Mouse (Mus musculus) kidney, embryonic 16.5 days (tissue): ENCODE measurements at regions not wholly inside any gene's neighbourhood (a gene's known extent, or its start where the extent isn't known, plus 50 kb on each side); places are given as distances from the start of the nearest gene placed in this dataset.

Source experiments
- ATAC-seq: fragments of 200-750 bp; cut with Nextera tagmentation; 2 replicates; pipeline ENCODE4 v1.8.0; 2017; ENCODE audit warnings: moderate TSS enrichment; ENCODE audit not compliant: low FRiP score, low TSS enrichment
- H3K27ac ChIP-seq: fragments of 300-500 bp; sonication (generic); 2 replicates; pipeline ENCODE4 v1.5.1; 2014; ENCODE audit warnings: low read length
- H3K27me3 ChIP-seq: fragments of 300-500 bp; sonication (generic); 2 replicates; pipeline ENCODE4 v1.6.1; 2014; ENCODE audit warnings: low read length, control low read depth, mixed read lengths; ENCODE audit not compliant: insufficient read depth
- H3K36me3 ChIP-seq: fragments of 300-500 bp; sonication (generic); 2 replicates; pipeline ENCODE4 v1.6.1; 2014; ENCODE audit warnings: low read length, control low read depth, mixed read lengths; ENCODE audit not compliant: insufficient read depth
- H3K4me1 ChIP-seq: fragments of 300-500 bp; sonication (generic); 2 replicates; pipeline ENCODE4 v1.6.1; 2014; ENCODE audit warnings: low read length, control low read depth, mixed read lengths; ENCODE audit not compliant: insufficient read depth
- H3K4me2 ChIP-seq: fragments of 300-500 bp; sonication (generic); replicated peaks from 2 replicates; pipeline ENCODE4 v1.6.1; 2014; ENCODE audit warnings: low read depth, low read length
- H3K4me3 ChIP-seq: fragments of 300-500 bp; sonication (generic); 2 replicates; pipeline ENCODE4 v1.5.1; 2014; ENCODE audit warnings: mild to moderate bottlenecking, low read length
- H3K9ac ChIP-seq: fragments of 300-500 bp; sonication (generic); replicated peaks from 2 replicates; pipeline ENCODE4 v1.6.1; 2014; ENCODE audit warnings: low read length
- H3K9me3 ChIP-seq: fragments of 300-500 bp; sonication (generic); 2 replicates; pipeline ENCODE4 v1.6.1; 2016; ENCODE audit warnings: low read length, control low read depth
- WGBS: fragments of 180-500 bp; shearing (Covaris S2); extraction: QIAGEN DNeasy Blood & Tissue Kit; methylation state at CpG from one replicate; pipeline ENCODE4 v1.1.7; 2014; 5-methylcytosine and 5-hydroxymethylcytosine counted together

GRCm38 (mm10) chr8:56682564-56682963, 131.7 kb downstream of the Fbxo8 start:
- Histone ChIP-seq H3K9ac (no peak overlapping the region), H3K4me2 (no peak overlapping the region), H3K27me3 (no peaks in the 10 kb centered on the region), H3K4me3 (no peak overlapping the region), H3K36me3 (no peaks in the 10 kb centered on the region), H3K27ac (no peak overlapping the region), H3K9me3 (no peaks in the 10 kb centered on the region), H3K4me1 (0 out of 2 replicates have a peak, but pooled peaks cover 3% of the 10 kb centered on the region)
- ATAC-seq = no peak
- WGBS = 16% methylated on average over 3 of the region's 3 CpGs

GRCm38 (mm10) chr8:56684352-56684751, 133.5 kb downstream of the Fbxo8 start:
- Histone ChIP-seq H3K4me1 (0 out of 2 replicates have a peak, but pooled peaks cover 3% of the 10 kb centered on the region), H3K27ac (no peak overlapping the region), H3K27me3 (no peaks in the 10 kb centered on the region), H3K36me3 (no peaks in the 10 kb centered on the region), H3K4me3 (no peak overlapping the region), H3K9me3 (no peaks in the 10 kb centered on the region), H3K4me2 (no peak overlapping the region), H3K9ac (no peak overlapping the region)
- 79% methylated on average over 7 of the region's 7 CpGs for WGBS
- no peak for ATAC-seq

GRCm38 (mm10) chr8:56695436-56695835, 144.5 kb downstream of the Fbxo8 start:
- WGBS = 86% methylated on average over 1 of the region's 1 CpGs
- H3K36me3 ChIP-seq = no peaks in the 10 kb centered on the region
- H3K27ac ChIP-seq = no peak overlapping the region
- no peak overlapping the region for H3K4me3 ChIP-seq
- H3K4me1 ChIP-seq = no peaks in the 10 kb centered on the region
- H3K4me2 ChIP-seq = no peak overlapping the region
- H3K9ac ChIP-seq = no peak overlapping the region
- no peaks in the 10 kb centered on the region for H3K27me3 ChIP-seq
- no peak for ATAC-seq
- H3K9me3 ChIP-seq = no peaks in the 10 kb centered on the region

- H3K36me3 ChIP-seq = no peaks in the 10 kb centered on the region
- no peaks in the 10 kb centered on the region for H3K9me3 ChIP-seq
- 70% methylated on average over 2 of the region's 2 CpGs for WGBS
- H3K4me2 ChIP-seq = no peak overlapping the region
- H3K27ac ChIP-seq = no peak overlapping the region
- H3K27me3 ChIP-seq = no peaks in the 10 kb centered on the region
- H3K4me1 ChIP-seq = no peaks in the 10 kb centered on the region
- no peak overlapping the region for H3K9ac ChIP-seq
- no peak for ATAC-seq
- no peak overlapping the region for H3K4me3 ChIP-seq
Measured at GRCm38 (mm10) chr8:56700580-56701145, 149.8 kb downstream of the Fbxo8 start.

GRCm38 (mm10) chr8:56706377-56706776, 155.5 kb downstream of the Fbxo8 start:
- no peak overlapping the region for H3K4me2 ChIP-seq
- 47% methylated on average over 10 of the region's 10 CpGs for WGBS
- no peak overlapping the region for H3K27ac ChIP-seq

GRCm38 (mm10) chr8:56706941-56707706, 156.2 kb downstream of the Fbxo8 start:
- no peak for ATAC-seq
- no peak overlapping the region for H3K4me2 ChIP-seq
- WGBS = 53% methylated on average over 14 of the region's 14 CpGs
- H3K9ac ChIP-seq = no peak overlapping the region
- H3K4me1 ChIP-seq = no peaks in the 10 kb centered on the region
- H3K4me3 ChIP-seq = no peak overlapping the region
- H3K27ac ChIP-seq = no peak overlapping the region
- H3K27me3 ChIP-seq = no peaks in the 10 kb centered on the region
- no peaks in the 10 kb centered on the region for H3K9me3 ChIP-seq
- H3K36me3 ChIP-seq = no peaks in the 10 kb centered on the region

More at GRCm38 (mm10) chr8:56706377-56706776, 155.5 kb downstream of the Fbxo8 start:
- Histone ChIP-seq H3K4me1 (no peaks in the 10 kb centered on the region), H3K4me3 (no peak overlapping the region), H3K9me3 (no peaks in the 10 kb centered on the region), H3K36me3 (no peaks in the 10 kb centered on the region), H3K9ac (no peak overlapping the region), H3K27me3 (no peaks in the 10 kb centered on the region)
- no peak for ATAC-seq

- H3K9me3 ChIP-seq = no peaks in the 10 kb centered on the region
- WGBS = 96% methylated on average over 1 of the region's 1 CpGs
- H3K27me3 ChIP-seq = no peaks in the 10 kb centered on the region
- H3K4me2 ChIP-seq = no peak overlapping the region
- H3K27ac ChIP-seq = no peak overlapping the region
- no peak for ATAC-seq
- no peaks in the 10 kb centered on the region for H3K36me3 ChIP-seq
- no peak overlapping the region for H3K9ac ChIP-seq
- H3K4me3 ChIP-seq = no peak overlapping the region
- H3K4me1 ChIP-seq = no peaks in the 10 kb centered on the region
Measured at GRCm38 (mm10) chr8:56720001-56720400, 169.1 kb downstream of the Fbxo8 start.

- no peaks in the 10 kb centered on the region for H3K9me3 ChIP-seq
- no peak for ATAC-seq
- H3K4me3 ChIP-seq = no peak overlapping the region
- no peak overlapping the region for H3K27ac ChIP-seq
- no peak overlapping the region for H3K9ac ChIP-seq
- H3K36me3 ChIP-seq = no peaks in the 10 kb centered on the region
- WGBS = 45% methylated on average over 2 of the region's 2 CpGs
- H3K4me1 ChIP-seq = no peaks in the 10 kb centered on the region
- H3K27me3 ChIP-seq = no peaks in the 10 kb centered on the region
- H3K4me2 ChIP-seq = no peak overlapping the region
Measured at GRCm38 (mm10) chr8:56722473-56723236, 171.8 kb downstream of the Fbxo8 start.

- no peak overlapping the region for H3K4me2 ChIP-seq
- no peaks in the 10 kb centered on the region for H3K9me3 ChIP-seq
- no peak overlapping the region for H3K27ac ChIP-seq
- H3K27me3 ChIP-seq = no peaks in the 10 kb centered on the region
- H3K36me3 ChIP-seq = no peaks in the 10 kb centered on the region
- no peak for ATAC-seq
- no peak overlapping the region for H3K9ac ChIP-seq
- WGBS = 58% methylated on average over 1 of the region's 2 CpGs
- H3K4me1 ChIP-seq = no peaks in the 10 kb centered on the region
- H3K4me3 ChIP-seq = no peak overlapping the region
Measured at GRCm38 (mm10) chr8:56724607-56725006, 173.7 kb downstream of the Fbxo8 start.

GRCm38 (mm10) chr8:56733318-56733717, 182.4 kb downstream of the Fbxo8 start:
- H3K27ac ChIP-seq = no peak overlapping the region
- H3K27me3 ChIP-seq = no peaks in the 10 kb centered on the region
- H3K4me1 ChIP-seq = no peaks in the 10 kb centered on the region
- H3K4me3 ChIP-seq = no peak overlapping the region
- no peaks in the 10 kb centered on the region for H3K36me3 ChIP-seq
- H3K9ac ChIP-seq = no peak overlapping the region
- no peaks in the 10 kb centered on the region for H3K9me3 ChIP-seq
- no peak for ATAC-seq
- 40% methylated on average over 6 of the region's 6 CpGs for WGBS
- H3K4me2 ChIP-seq = no peak overlapping the region
